Mouse (Mus musculus): Measurements from ENCODE around the gene Ten1. TPM values are rescaled to one million over a fixed set of nuclear protein-coding genes. Genes with fewer than 3 reads are reported as not detected.

Ten1 gene
- polyA plus RNA-seq, 1 experiment from 2014 or later: 54.9 TPM

- Histone ChIP-seq H3K4me3 (ENCODE audit: low read depth, low read length) (no peak overlapping the region), H3K4me1 (ENCODE audit: control insufficient read depth, insufficient read depth, low read length) (peaks cover 2% of the 10 kb centered on the region; the same call in 1 of the 2 replicates), H3K36me3 (ENCODE audit: control insufficient read depth, insufficient read depth, low read length) (no peaks in the 10 kb centered on the region), H3K4me2 (ENCODE audit: low read depth) (no peak overlapping the region), H3K9me3 (ENCODE audit: control insufficient read depth, low read length) (peaks cover 3% of the 10 kb centered on the region; the same call in 1 of the 2 replicates), H3K27me3 (ENCODE audit: control insufficient read depth, insufficient read depth, low read length) (peaks cover 24% of the 10 kb centered on the region), H3K27ac (ENCODE audit: low read depth, low read length) (no peak overlapping the region), H3K9ac (ENCODE audit: low read length) (no peak overlapping the region)
- DNase-seq (ENCODE audit: low spot score): no peak
- WGBS: 91% methylated on average over 2 of the region's 2 CpGs
- no peak for ATAC-seq (ENCODE audit: insufficient read depth, low FRiP score, low TSS enrichment)
Observed at GRCm38 (mm10) chr11:116218263-116218662, 19.6 kb downstream of the Ten1 start.

- H3K9ac ChIP-seq (ENCODE audit: low read length): no peak overlapping the region; the same call in 1 of the 2 replicates
- no peak overlapping the region for H3K4me3 ChIP-seq (ENCODE audit: low read depth, low read length)
- H3K36me3 ChIP-seq (ENCODE audit: control insufficient read depth, insufficient read depth, low read length): no peaks in the 10 kb centered on the region
- H3K9me3 ChIP-seq (ENCODE audit: control insufficient read depth, low read length): peaks cover 3% of the 10 kb centered on the region; the same call in 1 of the 2 replicates
- peaks cover 2% of the 10 kb centered on the region; the same call in 1 of the 2 replicates for H3K4me1 ChIP-seq (ENCODE audit: control insufficient read depth, insufficient read depth, low read length)
- ATAC-seq (ENCODE audit: insufficient read depth, low FRiP score, low TSS enrichment): no peak
- H3K27me3 ChIP-seq (ENCODE audit: control insufficient read depth, insufficient read depth, low read length): peaks cover 30% of the 10 kb centered on the region
- peak overlapping the region; percentile 39; the same call in 1 of the 2 replicates for H3K27ac ChIP-seq (ENCODE audit: low read depth, low read length)
- no peak for DNase-seq (ENCODE audit: low spot score)
- H3K4me2 ChIP-seq (ENCODE audit: low read depth): no peak overlapping the region
- WGBS: 56% methylated on average over 7 of the region's 7 CpGs
Observed at GRCm38 (mm10) chr11:116218737-116219400, 20.2 kb downstream of the Ten1 start.

- Histone ChIP-seq H3K27ac (ENCODE audit: low read depth, low read length) (no peak overlapping the region), H3K9me3 (ENCODE audit: control insufficient read depth, low read length) (peaks cover 3% of the 10 kb centered on the region; the same call in 1 of the 2 replicates), H3K4me2 (ENCODE audit: low read depth) (no peak overlapping the region), H3K36me3 (ENCODE audit: control insufficient read depth, insufficient read depth, low read length) (no peaks in the 10 kb centered on the region), H3K4me3 (ENCODE audit: low read depth, low read length) (no peak overlapping the region), H3K9ac (ENCODE audit: low read length) (no peak overlapping the region), H3K4me1 (ENCODE audit: control insufficient read depth, insufficient read depth, low read length) (peaks cover 2% of the 10 kb centered on the region; the same call in 1 of the 2 replicates), H3K27me3 (ENCODE audit: control insufficient read depth, insufficient read depth, low read length) (peaks cover 34% of the 10 kb centered on the region)
- WGBS: 20% methylated on average over 4 of the region's 4 CpGs
- peak; percentile 67 for DNase-seq (ENCODE audit: low spot score)
- ATAC-seq (ENCODE audit: insufficient read depth, low FRiP score, low TSS enrichment): no peak
Observed at GRCm38 (mm10) chr11:116219885-116220284, 21.2 kb downstream of the Ten1 start.

GRCm38 (mm10) chr11:116221931-116222739 is 23.5 kb downstream of the Ten1 start:
- Histone ChIP-seq H3K4me1 (ENCODE audit: control insufficient read depth, insufficient read depth, low read length) (peaks cover 2% of the 10 kb centered on the region; the same call in 1 of the 2 replicates), H3K4me2 (ENCODE audit: low read depth) (peak overlapping the region; percentile 39), H3K9me3 (ENCODE audit: control insufficient read depth, low read length) (peaks cover 3% of the 10 kb centered on the region; the same call in 1 of the 2 replicates), H3K27ac (ENCODE audit: low read depth, low read length) (no peak overlapping the region), H3K27me3 (ENCODE audit: control insufficient read depth, insufficient read depth, low read length) (peaks cover 34% of the 10 kb centered on the region), H3K36me3 (ENCODE audit: control insufficient read depth, insufficient read depth, low read length) (no peaks in the 10 kb centered on the region), H3K4me3 (ENCODE audit: low read depth, low read length) (peak overlapping the region; percentile 22), H3K9ac (ENCODE audit: low read length) (0 out of 2 replicates have a peak overlapping the region, but pooled peaks have one; percentile 19)
- ATAC-seq (ENCODE audit: insufficient read depth, low FRiP score, low TSS enrichment) (no peak), DNase-seq (ENCODE audit: low spot score) (no peak)
- WGBS: 7% methylated on average over 53 of the region's 53 CpGs

GRCm38 (mm10) chr11:116222740-116223059 is 24.0 kb downstream of the Ten1 start:
- WGBS: 10% methylated on average over 23 of the region's 23 CpGs
- H3K27me3 ChIP-seq (ENCODE audit: control insufficient read depth, insufficient read depth, low read length): peaks cover 34% of the 10 kb centered on the region
- no peaks in the 10 kb centered on the region for H3K36me3 ChIP-seq (ENCODE audit: control insufficient read depth, insufficient read depth, low read length)
- DNase-seq (ENCODE audit: low spot score) (no peak), ATAC-seq (ENCODE audit: insufficient read depth, low FRiP score, low TSS enrichment) (no peak)
- H3K27ac ChIP-seq (ENCODE audit: low read depth, low read length): no peak overlapping the region
- peaks cover 3% of the 10 kb centered on the region; the same call in 1 of the 2 replicates for H3K9me3 ChIP-seq (ENCODE audit: control insufficient read depth, low read length)
- peak overlapping the region; percentile 22 for H3K4me3 ChIP-seq (ENCODE audit: low read depth, low read length)
- H3K4me2 ChIP-seq (ENCODE audit: low read depth): peak overlapping the region; percentile 39
- peaks cover 2% of the 10 kb centered on the region; the same call in 1 of the 2 replicates for H3K4me1 ChIP-seq (ENCODE audit: control insufficient read depth, insufficient read depth, low read length)
- H3K9ac ChIP-seq (ENCODE audit: low read length): peak overlapping the region; percentile 19; the same call in 1 of the 2 replicates

GRCm38 (mm10) chr11:116226414-116226813 is 27.8 kb downstream of the Ten1 start:
- Histone ChIP-seq H3K9ac (ENCODE audit: low read length) (no peak overlapping the region), H3K27ac (ENCODE audit: low read depth, low read length) (no peak overlapping the region), H3K9me3 (ENCODE audit: control insufficient read depth, low read length) (peaks cover 3% of the 10 kb centered on the region; the same call in 1 of the 2 replicates), H3K27me3 (ENCODE audit: control insufficient read depth, insufficient read depth, low read length) (peaks cover 29% of the 10 kb centered on the region), H3K4me2 (ENCODE audit: low read depth) (no peak overlapping the region), H3K36me3 (ENCODE audit: control insufficient read depth, insufficient read depth, low read length) (no peaks in the 10 kb centered on the region), H3K4me3 (ENCODE audit: low read depth, low read length) (no peak overlapping the region), H3K4me1 (ENCODE audit: control insufficient read depth, insufficient read depth, low read length) (0 out of 2 replicates have a peak, but pooled peaks cover 2% of the 10 kb centered on the region)
- DNase-seq (ENCODE audit: low spot score): peak; percentile 78
- ATAC-seq (ENCODE audit: insufficient read depth, low FRiP score, low TSS enrichment): no peak
- 0% methylated on average over 2 of the region's 2 CpGs for WGBS

GRCm38 (mm10) chr11:116228699-116229098 is 30.0 kb downstream of the Ten1 start:
- Histone ChIP-seq H3K9ac (ENCODE audit: low read length) (no peak overlapping the region), H3K9me3 (ENCODE audit: control insufficient read depth, low read length) (no peaks in the 10 kb centered on the region), H3K4me3 (ENCODE audit: low read depth, low read length) (no peak overlapping the region), H3K4me1 (ENCODE audit: control insufficient read depth, insufficient read depth, low read length) (no peaks in the 10 kb centered on the region), H3K27me3 (ENCODE audit: control insufficient read depth, insufficient read depth, low read length) (peaks cover 6% of the 10 kb centered on the region), H3K27ac (ENCODE audit: low read depth, low read length) (no peak overlapping the region), H3K4me2 (ENCODE audit: low read depth) (no peak overlapping the region), H3K36me3 (ENCODE audit: control insufficient read depth, insufficient read depth, low read length) (no peaks in the 10 kb centered on the region)
- no peak for ATAC-seq (ENCODE audit: insufficient read depth, low FRiP score, low TSS enrichment)
- DNase-seq (ENCODE audit: low spot score): no peak
- WGBS: 80% methylated on average over 4 of the region's 4 CpGs

GRCm38 (mm10) chr11:116232427-116232826 is 33.8 kb downstream of the Ten1 start:
- Histone ChIP-seq H3K36me3 (ENCODE audit: control insufficient read depth, insufficient read depth, low read length) (no peaks in the 10 kb centered on the region), H3K9me3 (ENCODE audit: control insufficient read depth, low read length) (no peaks in the 10 kb centered on the region), H3K4me3 (ENCODE audit: low read depth, low read length) (no peak overlapping the region), H3K4me1 (ENCODE audit: control insufficient read depth, insufficient read depth, low read length) (no peaks in the 10 kb centered on the region), H3K9ac (ENCODE audit: low read length) (no peak overlapping the region), H3K27me3 (ENCODE audit: control insufficient read depth, insufficient read depth, low read length) (peaks cover 6% of the 10 kb centered on the region), H3K4me2 (ENCODE audit: low read depth) (no peak overlapping the region), H3K27ac (ENCODE audit: low read depth, low read length) (no peak overlapping the region)
- WGBS: 28% methylated on average over 17 of the region's 17 CpGs
- no peak for DNase-seq (ENCODE audit: low spot score)
- ATAC-seq (ENCODE audit: insufficient read depth, low FRiP score, low TSS enrichment): no peak

Data from neural tube, embryonic 11.5 days (tissue).